Mouse (Mus musculus) ES-E14 (cell line): Measurements from ENCODE around the gene Setd1b. TPM values are rescaled to one million over a fixed set of nuclear protein-coding genes. Genes with fewer than 3 reads are reported as not detected.

Experiments
- DNase-seq: peaks from one replicate; pipeline ENCODE4 v3.0.0-alpha.2; 2013; ENCODE audit warnings: low read depth, low spot score
- H3K27ac ChIP-seq: 2 replicates; pipeline ENCODE4 v1.5.1; 2012; ENCODE audit warnings: low read depth, mild to moderate bottlenecking, low read length, moderate library complexity, mixed read lengths; ENCODE audit not compliant: poor library complexity, insufficient read depth, severe bottlenecking
- H3K36me3 ChIP-seq: 2 replicates; pipeline ENCODE4 v1.6.1; 2012; ENCODE audit warnings: mild to moderate bottlenecking, low read length, moderate library complexity, mixed read lengths; ENCODE audit not compliant: control insufficient read depth, poor library complexity, insufficient read depth, severe bottlenecking
- H3K4me1 ChIP-seq, 2 experiments: fragments of 150-350 bp in 1 of 2; sonication (generic) in 1 of 2; 2 replicates each; pipeline ENCODE4 v1.6.1; 2012; ENCODE audit warnings: low read length in 2 of 2, mild to moderate bottlenecking in 1 of 2, mixed read lengths in 1 of 2; ENCODE audit not compliant: control insufficient read depth in 2 of 2, insufficient read depth in 2 of 2, poor library complexity in 1 of 2
- H3K4me3 ChIP-seq, 2 experiments: fragments of 150-350 bp in 1 of 2; sonication (generic) in 1 of 2; 2 replicates each; pipeline ENCODE4 v1.5.1; 2012; ENCODE audit warnings: low read length in 2 of 2, low read depth in 1 of 2, mild to moderate bottlenecking in 1 of 2, mixed read lengths in 1 of 2; ENCODE audit not compliant: insufficient read depth in 1 of 2, poor library complexity in 1 of 2, severe bottlenecking in 1 of 2
- H3K9ac ChIP-seq: 2 replicates; pipeline ENCODE4 v1.6.1; 2012; ENCODE audit warnings: low read depth, mild to moderate bottlenecking, low read length, mixed read lengths; ENCODE audit not compliant: poor library complexity, insufficient read depth, severe bottlenecking
- H3K9me3 ChIP-seq: fragments of 150-350 bp; sonication (generic); 2 replicates; pipeline ENCODE4 v1.6.1; 2012; ENCODE audit warnings: low read depth, mild to moderate bottlenecking, low read length; ENCODE audit not compliant: control insufficient read depth, insufficient read depth
- CHD2 ChIP-seq: IDR thresholded peaks from 2 replicates; pipeline ENCODE4 v1.6.1; 2014; ENCODE audit warnings: mild to moderate bottlenecking, low read depth, low read length, inconsistent platforms
- HCFC1 ChIP-seq: IDR thresholded peaks from 2 replicates; pipeline ENCODE4 v1.6.1; 2012; ENCODE audit warnings: low read length, inconsistent platforms, borderline replicate concordance; ENCODE audit not compliant: insufficient read depth
- MAFK ChIP-seq: IDR thresholded peaks from 2 replicates; pipeline ENCODE4 v1.6.1; 2014; ENCODE audit warnings: mild to moderate bottlenecking, low read depth, low read length, inconsistent platforms; ENCODE audit not compliant: insufficient read depth
- ZC3H11A ChIP-seq: IDR thresholded peaks from 2 replicates; pipeline ENCODE4 v1.6.1; 2012; ENCODE audit warnings: low read depth, mild to moderate bottlenecking, inconsistent platforms, low read length, borderline replicate concordance
- ZNF384 ChIP-seq: IDR thresholded peaks from 2 replicates; pipeline ENCODE4 v1.6.1; 2012; ENCODE audit warnings: low read depth, low read length, inconsistent platforms
- in situ Hi-C, 2 experiments: fragments of 600-800 bp; cut with MboI; formaldehyde crosslinking; loops; one replicate each; pipeline ENCODE4 v1.15.1; 2025; ENCODE audit warnings: low sequenced_read_pairs in 2 of 2, inconsistent platforms in 1 of 2; ENCODE audit not compliant: unreplicated experiment in 2 of 2
- total RNA-seq: library from RNA; depleted of rRNA; stranded (reverse); fragments of 300-350 nt; gene quantifications from 2 replicates; pipeline ENCODE4 v1.2.3, GENCODE M21; 2012

Setd1b gene
- total RNA-seq, 1 experiment: 7.6 TPM

GRCm38 (mm10) chr5:123125638-123126406 is 16.2 kb upstream of the Setd1b start:
- Histone ChIP-seq H3K27ac (no peak overlapping the region), H3K36me3 (no peaks in the 10 kb centered on the region), H3K9ac (no peak overlapping the region), H3K4me3 (no peak overlapping the region), H3K4me1 (peaks cover 2 to 11% of the 10 kb centered on the region in 2 experiments; a peak in 3 of 4 replicates), H3K9me3 (no peaks in the 10 kb centered on the region)
- no peak for DNase-seq
- TF ChIP-seq CHD2 (no peak), ZNF384 (no peak), MAFK (no peak), ZC3H11A (no peak), HCFC1 (no peak)
- in situ Hi-C loops: no loop called here

GRCm38 (mm10) chr5:123127031-123127430 is 15.0 kb upstream of the Setd1b start:
- Histone ChIP-seq H3K9me3 (no peaks in the 10 kb centered on the region), H3K4me1 (peaks cover 0 to 13% of the 10 kb centered on the region in 2 experiments; a peak in 2 of 4 replicates), H3K27ac (no peak overlapping the region), H3K4me3 (no peak overlapping the region), H3K36me3 (no peaks in the 10 kb centered on the region), H3K9ac (no peak overlapping the region)
- DNase-seq: no peak
- no peak for TF ChIP-seq ZNF384
- no peak for TF ChIP-seq ZC3H11A
- TF ChIP-seq CHD2: no peak
- TF ChIP-seq HCFC1: no peak
- no peak for TF ChIP-seq MAFK
- in situ Hi-C loops: no loop called here

DNA sequence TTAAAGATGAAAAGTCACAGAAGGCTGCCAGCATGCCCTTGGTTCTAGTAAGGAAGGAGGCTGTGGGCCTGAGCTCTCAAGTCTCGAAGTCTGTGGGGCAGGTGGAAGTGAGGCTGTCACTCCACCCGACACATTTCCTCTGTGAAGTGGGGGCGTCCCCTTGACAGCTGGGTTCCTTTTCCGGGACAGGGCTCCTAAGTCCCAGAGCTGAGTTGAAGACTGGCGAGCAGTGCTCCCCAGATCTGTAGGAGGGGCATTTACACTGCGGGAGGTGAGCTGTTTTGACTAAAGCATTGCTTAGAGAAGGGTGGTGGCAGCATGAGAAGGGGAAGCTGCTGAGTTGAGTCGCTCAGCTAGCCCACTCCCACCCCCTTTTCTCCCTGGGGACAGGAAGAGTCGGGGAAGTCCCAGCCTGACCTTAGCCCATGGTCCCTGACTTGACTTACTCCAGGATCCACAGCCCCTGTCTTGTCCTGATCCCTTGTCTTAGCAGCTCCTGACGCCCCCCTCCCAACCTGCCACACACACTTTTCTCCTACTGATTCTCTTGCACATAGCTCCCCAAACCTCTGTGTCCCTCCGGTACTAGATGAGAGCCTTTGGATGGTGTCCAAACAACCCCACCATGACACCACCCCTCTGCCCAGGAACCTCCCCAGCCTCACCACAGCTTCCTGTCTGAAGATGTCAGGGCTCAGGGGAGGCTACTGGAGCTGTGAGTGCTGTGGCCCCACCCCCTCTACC is 13.4 kb upstream of the Setd1b start:
- in situ Hi-C loops: no loop called here

DNA sequence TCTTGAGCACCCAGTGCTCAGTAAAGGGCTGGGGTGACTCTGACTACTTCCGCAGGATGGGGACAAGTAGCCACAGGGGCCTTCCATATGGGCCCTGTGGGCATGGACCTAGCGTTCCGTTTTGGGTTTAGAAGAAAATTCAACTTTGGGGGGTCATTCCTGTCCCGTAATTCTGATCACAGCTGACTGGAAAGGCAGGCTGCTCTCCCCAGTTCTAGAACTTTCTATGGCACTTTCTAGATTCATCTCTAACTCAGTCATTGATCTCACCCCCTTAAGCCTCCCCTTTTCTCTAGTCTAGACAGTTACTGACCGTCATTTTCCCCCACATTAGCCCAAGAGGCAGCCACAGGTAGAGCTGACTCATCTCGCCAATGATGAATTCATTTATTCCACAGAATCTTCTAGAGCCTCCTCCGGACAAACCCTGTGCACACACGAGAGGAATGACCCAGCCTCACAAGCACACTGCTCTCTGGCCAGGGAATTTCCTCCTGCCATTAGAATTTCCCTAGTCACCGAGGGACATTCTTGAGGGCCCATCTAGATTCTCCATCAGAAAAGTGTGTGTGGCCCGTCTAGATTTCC is 12.7 kb upstream of the Setd1b start:
- Histone ChIP-seq H3K4me3 (no peak overlapping the region), H3K4me1 (peaks cover 0 to 15% of the 10 kb centered on the region in 2 experiments; a peak in 2 of 4 replicates), H3K36me3 (peaks cover 6% of the 10 kb centered on the region; the same call in 1 of the 2 replicates), H3K27ac (no peak overlapping the region), H3K9ac (no peak overlapping the region), H3K9me3 (no peaks in the 10 kb centered on the region)
- no peak for DNase-seq
- TF ChIP-seq ZNF384: no peak
- no peak for TF ChIP-seq HCFC1
- no peak for TF ChIP-seq CHD2
- in situ Hi-C loops: no loop called here

More for the DNA sequence above, 13.4 kb upstream of the Setd1b start:
- Histone ChIP-seq H3K4me3 (no peak overlapping the region), H3K9me3 (no peaks in the 10 kb centered on the region), H3K9ac (no peak overlapping the region), H3K4me1 (peaks cover 0 to 13% of the 10 kb centered on the region in 2 experiments; a peak in 2 of 4 replicates), H3K36me3 (0 out of 2 replicates have a peak, but pooled peaks cover under 1% of the 10 kb centered on the region), H3K27ac (no peak overlapping the region)
- DNase-seq: no peak
- TF ChIP-seq ZNF384: no peak
- TF ChIP-seq HCFC1: no peak
- no peak for TF ChIP-seq ZC3H11A
- TF ChIP-seq MAFK: no peak
- TF ChIP-seq CHD2: no peak
